Mouse (Mus musculus) lung, postnatal 36 days (tissue): ENCODE data around the gene Cldnd2.
A peak's percentile ranks its signal among the peaks of the same experiment; 100 is the strongest.
"Not testable (repeated sequence)": the region's sequence is repeated elsewhere in the genome, so short reads cannot be mapped to it uniquely, and the experiment has no call there.

ENCODE experiments used
- DNase-seq: peaks from one replicate; pipeline ENCODE4 v3.0.0; 2022; ENCODE audit warnings: mixed read lengths

Cldnd2 gene

DNA sequence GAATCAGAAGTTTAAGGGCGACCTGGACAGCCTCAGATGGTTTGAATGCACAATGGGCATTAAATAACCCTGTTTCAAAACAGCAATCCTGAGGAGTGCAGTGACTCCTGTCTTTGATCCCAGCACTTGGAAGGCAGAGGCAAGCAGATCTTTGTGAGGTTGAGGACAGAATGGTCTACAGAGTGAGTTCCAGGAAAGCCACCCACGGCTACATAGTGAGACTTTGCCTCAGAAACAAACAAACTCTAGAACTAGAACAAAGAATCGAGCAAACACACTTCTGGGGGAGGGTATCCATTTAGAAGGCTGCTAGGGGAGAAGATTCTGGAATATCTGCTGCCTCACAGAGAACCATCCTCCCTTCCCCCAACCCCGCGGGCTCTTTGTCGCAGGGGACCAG, at the start of gene Cldnd2:
Cldnd2 (plus strand) TSS at position 301 of the 400 bp plus-strand sequence.
- no peak for DNase-seq

DNA sequence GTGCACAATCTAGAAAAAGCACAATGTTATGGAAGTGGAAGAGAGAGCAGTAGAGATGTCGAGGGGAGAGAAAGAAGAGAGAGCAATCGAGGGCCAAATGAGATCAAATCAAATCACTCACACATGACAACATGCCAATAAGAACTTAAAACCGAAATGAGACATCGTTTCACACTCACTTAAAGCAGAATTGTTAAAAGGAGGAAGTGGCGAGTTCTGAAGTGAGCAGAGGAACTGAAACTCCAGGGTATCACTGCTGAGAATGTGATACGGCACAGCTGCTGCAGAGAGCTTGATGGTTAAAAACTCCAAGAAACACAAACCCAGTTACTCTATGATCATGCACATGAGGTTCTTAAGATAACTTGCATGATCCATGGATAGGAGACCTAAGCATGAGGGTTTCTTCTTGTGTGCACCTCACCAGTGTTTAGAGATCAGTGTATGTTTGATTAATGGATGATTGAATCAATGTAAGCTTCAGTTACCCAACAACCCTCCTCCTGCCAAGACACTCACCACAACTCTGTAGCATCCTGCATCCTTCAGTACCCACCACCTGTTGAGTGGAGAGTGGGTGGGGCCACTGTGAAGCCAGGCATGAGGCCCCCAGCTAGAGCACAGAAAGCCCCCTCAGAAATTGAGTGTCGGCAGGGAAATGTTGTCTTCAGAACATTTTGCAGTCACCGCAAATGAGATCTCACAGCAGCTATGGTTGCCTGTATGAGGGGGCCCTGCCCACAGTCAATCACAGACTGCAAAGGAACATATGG, 48.0 kb upstream of the Cldnd2 start:
- DNase-seq = peak; percentile 50

DNA sequence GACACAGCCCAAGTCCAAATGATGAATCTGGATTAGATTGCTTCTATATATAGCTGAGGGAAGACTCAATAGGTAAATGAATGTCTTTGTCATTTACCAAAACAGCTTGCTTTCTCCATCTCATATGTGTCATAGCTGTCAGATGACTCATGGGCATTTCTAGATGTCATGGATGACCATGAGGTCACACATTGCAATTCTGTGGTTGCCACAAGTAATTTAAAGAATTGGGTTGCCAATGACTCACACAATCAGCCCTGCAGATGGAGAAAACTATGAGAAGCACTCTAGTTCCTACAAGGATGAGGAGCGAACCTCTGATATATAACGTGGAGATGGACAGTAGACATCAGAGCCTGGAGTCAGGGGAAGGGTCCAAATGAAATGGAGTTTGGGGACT, 41.1 kb upstream of the Cldnd2 start:
- no peak for DNase-seq

DNA sequence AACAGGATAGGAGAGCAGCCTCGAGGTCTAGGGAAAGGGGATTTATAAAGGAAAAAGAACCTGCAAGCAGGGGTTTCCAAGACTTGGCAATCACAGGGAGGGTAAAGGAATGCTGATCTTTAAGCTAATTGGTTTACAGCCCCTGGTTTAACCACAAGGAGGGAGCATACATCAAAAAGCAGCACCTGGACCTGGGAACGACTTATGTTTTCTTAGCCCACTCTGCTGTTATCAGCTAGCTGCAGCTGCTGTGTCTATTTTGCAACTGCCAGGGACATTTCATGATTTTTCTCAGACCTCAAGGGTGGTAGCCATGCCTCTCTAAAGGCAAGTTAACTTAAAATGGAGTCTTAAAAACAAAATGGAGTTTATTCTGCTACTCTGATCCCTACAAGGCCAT, 37.9 kb upstream of the Cldnd2 start:
- no peak for DNase-seq

DNA sequence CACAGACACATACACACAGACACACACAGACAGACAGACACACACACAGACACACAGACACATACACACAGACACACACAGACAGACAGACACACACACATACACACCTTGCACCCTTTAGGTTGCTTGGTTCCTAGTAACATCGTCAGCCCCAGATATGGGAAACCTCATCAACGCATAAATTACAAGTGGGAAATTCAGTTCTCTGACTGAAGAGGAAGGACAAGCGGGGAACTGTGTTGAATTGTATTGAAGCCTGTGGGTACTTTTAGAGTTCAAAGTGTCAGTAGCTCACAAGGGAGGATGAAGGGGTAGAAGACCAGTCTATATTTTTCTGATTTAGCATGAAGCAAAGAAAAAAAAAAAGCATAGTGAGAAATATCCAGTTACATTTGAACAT, 33.0 kb upstream of the Cldnd2 start:
- no peak for DNase-seq

DNA sequence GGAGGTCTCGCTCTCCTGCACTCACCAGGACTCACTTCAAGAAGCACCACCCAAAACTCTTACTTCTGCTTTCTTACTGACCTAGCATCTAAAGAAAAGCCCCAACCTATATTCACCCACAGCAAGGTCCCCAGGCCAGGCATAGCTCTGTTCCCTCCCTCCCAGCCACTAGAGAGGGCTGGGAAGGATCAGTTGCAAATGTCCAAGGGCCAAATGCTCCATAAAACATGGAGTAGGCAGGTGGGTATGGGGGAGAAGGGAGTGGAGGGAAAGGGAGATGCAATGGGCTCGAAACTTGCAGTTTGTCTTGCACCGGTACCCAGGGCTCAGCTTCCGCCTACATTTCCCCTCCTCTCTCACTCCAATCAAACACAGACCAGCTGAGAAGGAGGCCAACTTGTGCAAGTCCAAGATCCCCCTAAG, 32.4 kb upstream of the Cldnd2 start, which contains the start of gene Siglecg:
Siglecg (plus strand) TSS at position 74 of the 423 bp plus-strand sequence.
- no peak for DNase-seq

DNA sequence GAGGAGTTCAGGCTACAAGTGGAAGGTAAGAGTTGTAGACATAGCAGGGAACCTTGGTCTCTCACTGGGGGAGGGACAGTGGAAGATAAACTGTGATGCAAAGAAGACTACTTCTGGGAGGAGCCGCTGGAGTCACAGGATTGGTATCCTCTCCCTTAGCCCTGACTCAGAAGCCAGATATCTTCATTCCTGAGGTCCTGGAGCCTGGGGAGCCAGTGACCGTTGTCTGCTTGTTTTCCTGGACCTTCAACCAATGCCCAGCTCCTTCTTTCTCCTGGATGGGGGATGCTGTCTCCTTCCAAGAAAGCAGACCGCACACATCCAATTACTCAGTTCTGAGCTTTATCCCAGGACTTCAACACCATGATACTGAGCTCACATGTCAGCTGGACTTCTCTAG, 31.5 kb upstream of the Cldnd2 start:
- no peak for DNase-seq

DNA sequence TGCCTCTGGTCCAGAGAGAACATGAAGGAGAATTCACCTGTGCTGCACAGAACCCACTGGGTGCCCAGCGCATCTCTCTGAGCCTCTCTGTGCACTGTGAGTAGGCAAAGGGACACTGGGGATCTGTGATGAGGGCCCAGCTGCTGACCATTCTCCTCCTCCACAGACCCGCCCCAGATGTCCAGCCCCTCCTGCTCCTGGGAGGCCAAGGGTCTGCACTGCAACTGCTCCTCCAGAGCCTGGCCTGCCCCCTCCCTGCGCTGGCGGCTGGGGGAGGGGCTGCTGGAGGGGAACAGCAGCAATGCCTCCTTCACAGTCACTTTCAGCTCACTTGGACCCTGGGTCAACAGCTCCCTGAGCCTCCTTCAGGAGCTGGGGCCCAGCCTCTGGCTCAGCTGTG, 28.9 kb upstream of the Cldnd2 start:
- not testable (repeated sequence) for DNase-seq

DNA sequence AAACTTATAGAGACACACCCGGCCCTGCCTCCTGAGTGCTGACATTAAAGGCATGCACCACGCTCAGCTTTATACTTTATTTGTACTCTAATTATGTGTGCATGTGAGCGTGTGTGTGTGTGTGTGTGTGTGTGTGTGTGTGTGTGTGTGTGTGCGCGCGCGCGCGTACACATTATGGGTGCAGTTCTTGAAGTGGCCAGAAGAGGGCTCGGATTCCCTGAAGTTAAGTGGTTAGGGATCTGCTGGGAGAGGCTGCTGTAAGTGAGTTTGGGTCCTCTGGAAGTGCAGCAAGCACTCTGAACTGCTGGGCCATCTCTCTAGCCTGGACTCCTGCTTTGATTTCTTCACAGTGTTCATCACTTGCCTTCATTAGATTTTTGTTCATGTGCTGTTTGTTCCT, 23.3 kb upstream of the Cldnd2 start:
- no peak for DNase-seq

DNA sequence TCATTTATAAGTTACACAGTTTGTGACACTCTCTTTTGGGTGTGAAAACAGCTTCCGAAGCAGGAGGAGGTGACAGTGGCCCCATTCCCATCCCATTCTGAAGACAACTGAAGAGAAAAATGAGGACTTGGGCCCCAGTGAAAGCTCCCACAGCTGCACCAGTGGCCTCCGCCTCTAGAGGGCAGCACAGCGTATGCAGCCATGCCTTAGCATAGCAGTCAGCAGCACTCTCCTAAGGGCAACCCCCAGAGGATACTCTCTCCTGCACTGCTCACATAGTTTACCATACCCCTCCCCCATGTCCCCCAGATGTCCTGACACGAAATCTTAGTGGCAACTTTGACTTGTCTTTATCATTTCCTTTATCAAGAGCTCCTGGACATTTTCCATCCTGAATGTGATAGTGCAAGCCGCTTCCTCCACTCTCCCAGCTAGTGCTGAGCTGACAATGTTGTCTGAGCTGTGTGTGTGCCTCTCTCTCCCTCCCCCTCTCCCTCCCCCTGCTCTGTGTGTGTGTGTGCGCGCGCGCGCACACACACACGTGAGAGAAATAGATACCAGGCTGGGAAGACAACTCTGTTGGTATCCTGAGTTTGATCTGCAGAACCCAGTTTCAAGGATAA, 17.5 kb upstream of the Cldnd2 start:
- DNase-seq = peak; percentile 92

DNA sequence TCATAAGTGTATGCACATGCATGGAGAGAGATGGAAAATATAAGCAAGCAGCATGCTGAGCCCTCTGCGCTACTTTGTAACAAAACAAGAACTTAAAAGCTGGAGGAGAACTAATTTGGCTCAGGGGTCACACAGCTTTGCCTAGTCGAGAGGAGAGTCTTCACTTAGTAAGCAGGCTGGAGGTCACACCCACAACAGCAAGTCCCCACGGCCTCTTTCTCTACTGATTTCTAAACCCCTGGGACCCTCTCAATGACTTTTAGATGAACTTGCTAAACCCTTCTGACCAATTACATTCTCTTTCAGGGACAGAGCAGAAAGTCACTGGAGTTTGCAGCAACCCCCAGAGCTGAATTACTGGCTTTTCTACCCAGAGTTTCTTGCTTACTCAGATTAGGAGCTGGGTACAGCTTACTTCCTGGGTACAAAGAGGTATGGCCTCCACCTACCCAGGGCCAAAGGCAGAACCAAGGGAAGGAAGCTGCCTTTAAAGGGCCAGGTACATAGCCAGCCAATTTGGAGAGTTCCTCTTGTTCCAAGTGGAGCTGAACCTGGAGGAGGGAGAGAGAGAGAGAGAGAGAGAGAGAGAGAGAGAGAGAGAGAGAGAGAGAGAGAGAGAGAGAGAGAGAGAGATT, 16.5 kb upstream of the Cldnd2 start:
- DNase-seq = no peak

DNA sequence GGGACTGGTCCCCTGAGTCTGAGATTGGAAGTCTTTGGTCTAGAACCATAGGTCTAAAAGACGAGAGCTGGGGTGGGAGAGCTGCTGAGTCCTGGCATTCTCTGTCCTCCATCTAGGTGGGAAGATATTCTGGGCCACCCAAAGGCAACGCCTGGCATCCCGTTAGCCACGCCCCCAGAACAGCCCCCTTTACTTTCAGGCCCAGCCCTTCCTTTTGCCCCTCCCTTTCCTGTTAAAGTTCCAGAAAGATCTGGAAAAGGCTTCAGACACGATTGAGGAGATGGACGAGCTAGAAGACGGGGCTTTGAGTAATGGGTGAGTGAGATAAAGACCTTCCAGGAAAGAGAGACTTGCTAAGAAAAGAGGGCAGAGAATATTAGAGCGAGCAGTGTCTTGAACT, 13.2 kb upstream of the Cldnd2 start, which contains the start of gene Lim2:
Lim2 (plus strand) TSS at position 265 of the 400 bp plus-strand sequence.
- no peak for DNase-seq

DNA sequence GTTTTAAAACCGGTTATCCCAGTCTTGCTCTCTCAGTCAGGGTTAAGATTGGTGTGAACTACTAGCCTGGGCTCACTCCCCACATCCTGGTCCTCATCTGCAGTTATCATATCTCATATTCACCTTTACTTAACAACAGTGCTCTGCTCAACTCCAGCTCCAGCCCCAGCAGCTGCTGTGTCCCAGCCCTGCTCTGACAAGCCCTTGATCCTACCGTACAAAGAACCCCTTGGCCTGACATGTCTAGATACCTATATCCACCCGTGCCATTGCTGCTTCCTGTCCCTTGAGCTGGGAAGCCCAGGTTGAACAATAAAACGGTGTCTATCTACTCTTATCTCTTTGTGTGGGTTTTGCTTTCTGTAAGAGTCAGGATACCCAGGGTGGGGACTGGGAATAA, 11.1 kb upstream of the Cldnd2 start:
- DNase-seq = no peak

DNA sequence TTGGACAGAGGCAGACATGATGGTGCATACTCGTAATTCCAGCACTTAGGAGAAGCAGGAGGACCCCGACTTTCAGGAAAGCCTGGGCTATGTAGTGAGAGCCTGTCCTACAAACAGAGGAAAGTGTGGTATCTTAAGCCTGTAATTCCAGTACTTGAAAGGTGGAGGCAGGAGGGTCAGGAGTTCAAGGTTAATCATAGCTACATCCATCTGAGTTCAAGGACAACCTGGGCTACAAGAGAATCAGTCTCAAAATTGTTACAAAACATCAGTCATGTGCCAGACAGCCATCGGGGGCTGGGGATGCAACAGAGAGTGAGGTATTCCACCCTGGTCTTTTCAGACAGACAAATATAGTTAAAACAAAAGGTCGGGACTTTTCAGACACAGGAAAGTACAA, 7.7 kb upstream of the Cldnd2 start:
- DNase-seq = no peak

DNA sequence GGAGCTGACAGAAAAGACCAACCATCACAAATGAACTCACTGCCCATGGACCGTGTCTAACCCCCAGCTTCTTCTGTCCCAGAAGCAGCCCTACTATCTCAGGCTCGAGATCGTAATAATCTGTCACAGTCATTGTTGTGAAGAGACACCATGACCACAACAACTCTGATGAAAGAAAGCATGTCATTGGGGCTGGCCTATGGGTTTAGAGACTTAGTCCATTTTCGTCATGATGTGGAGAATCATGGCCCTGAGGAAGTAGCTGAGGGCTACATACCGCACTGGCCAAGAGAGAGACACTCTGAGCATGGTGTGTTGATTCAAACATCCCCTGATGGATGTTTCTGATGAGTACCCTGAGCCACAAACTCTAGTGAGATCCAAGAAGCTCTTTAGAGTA, 5.9 kb upstream of the Cldnd2 start:
- no peak for DNase-seq

DNA sequence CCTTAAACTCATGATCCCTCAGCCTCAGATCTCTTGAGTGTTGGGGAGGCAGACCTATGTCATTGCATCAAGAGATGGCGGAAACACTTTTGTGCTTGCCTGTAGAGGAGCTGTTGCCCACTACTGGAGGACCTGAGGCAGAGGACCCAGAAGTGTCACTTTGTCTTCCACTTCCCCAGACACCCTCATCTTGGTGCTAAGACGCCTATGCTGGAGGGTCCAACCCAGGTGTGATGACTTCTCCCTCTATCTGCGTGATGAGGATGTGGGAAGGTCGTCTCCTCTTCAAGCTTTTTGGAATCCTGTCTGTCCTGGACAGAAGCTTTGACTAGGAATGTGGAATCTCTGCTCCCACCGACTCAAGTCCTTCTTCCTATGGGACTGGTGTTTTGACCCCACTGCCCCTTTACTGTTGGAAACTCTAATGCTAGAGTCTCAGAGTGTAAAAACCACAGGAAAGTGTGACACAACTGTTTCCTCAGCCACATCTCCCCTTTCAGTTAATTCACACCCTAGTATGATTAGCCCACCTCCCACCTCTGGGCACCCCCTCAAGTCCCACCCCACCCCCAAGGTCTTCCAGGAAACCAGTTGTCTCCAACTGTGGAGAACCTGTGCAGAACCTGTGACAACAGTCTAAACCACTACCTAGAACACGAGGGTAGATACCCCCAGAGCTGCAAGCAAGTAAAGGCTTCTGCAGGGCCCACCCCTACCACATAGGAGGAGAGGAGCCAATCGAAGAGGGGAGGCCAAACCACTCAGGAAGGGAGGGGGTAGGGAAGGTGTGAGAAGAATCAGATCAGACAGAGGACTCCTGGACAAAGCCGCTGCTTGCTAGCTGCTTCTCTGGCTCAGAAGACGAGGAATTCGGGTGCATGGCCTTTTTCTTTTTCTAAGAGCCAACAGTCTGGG, 4.0 kb upstream of the Cldnd2 start, which contains the start of gene Nkg7:
Nkg7 (plus strand) TSS at position 733 of the 915 bp plus-strand sequence.
- no peak for DNase-seq

DNA sequence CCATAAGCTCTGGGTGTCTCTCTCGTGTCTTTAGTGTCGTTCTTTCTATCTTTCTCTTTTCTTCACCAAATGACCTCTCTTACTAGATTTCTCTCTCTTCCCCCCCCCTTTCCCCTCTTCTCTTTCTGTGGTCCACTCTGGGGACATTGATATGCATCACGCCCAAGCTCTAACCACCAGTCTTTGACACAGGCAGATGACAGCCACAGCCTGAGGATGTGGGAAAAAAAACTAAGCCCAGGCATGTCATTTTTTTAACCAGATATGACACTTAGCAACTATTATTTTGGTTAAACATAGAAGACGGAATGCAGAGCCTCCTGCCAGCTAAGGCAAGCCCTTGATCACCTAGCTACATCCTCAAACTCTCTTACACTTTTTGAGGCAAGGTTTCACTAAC, 2.0 kb upstream of the Cldnd2 start:
- DNase-seq = no peak

DNA sequence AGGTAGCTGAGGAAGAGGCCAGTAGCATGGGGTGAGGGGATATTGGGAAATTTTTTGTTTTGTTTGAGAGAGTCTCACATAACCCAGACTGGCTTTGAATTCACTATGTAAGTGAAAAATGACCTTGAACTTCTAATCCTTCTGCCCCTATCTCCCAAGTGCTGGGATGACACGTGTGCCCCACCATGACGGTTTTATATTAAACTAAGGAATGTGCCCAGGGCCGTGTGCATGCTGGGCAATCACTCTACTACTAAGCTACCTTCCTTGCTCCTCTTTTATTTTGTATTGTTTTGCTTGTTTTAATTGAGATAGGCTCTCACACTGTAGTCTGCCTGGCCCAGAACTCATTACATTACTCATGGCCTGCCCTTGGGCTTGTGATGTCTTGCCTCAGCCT, 489 bp downstream of the Cldnd2 start:
- DNase-seq = no peak

DNA sequence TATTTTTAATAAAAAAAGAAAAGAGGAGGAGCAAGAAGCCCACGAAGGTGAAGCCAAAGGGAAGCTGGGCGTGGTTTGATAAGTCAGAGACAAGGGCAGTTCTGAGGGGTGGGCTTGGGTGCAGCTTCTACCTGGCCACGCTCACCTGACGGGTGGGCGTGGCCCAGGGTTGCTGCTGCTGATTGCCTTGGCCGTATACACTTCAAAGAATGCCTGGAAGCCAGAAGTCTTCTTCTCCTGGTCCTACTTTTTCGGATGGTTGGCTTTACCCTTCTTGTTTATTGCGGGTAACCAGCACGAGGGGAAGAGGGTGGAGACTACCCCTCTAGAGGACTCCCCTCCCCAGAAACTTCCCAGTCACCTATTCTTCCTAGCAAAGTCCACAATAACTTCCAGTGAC, 2.1 kb downstream of the Cldnd2 start:
- peak; percentile 24 for DNase-seq

DNA sequence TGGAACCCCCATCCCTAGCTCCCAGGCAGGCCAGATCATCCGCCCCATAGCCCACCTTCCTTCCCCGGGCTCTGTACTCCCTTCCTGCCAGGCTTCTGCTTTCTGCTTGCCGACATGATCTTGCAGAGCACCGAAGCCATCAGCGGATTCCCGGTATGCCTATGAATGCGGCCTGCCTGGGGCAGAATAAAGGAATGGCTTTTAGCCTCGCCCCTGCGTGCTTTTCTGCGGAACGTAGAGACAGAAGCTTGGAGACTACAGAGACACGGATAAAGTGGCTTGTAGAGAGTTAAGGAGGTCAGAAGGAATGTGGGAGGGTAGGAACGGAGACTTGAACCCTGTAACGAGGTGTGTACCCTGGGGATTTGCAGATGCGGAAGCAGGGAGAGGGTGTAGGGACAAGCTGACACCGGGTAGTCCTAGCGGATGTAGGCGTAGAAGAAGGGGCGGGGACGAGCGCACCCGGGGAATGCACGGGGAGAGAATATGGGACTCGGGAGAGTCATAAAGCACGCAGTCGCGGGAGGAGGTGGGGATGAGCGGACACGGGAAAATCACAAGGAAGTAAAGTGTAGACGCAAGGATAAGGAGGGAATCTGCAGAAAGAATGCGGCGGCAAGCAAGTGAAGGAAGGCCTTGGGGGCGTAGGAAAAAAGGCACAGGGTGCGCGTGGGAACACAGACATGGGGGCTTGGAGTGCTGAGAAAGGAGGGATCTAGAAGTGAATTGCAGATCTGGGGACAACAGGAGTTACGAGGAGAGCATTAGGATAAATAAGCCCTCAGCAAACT, 2.7 kb downstream of the Cldnd2 start:
- peak; percentile 93 for DNase-seq

DNA sequence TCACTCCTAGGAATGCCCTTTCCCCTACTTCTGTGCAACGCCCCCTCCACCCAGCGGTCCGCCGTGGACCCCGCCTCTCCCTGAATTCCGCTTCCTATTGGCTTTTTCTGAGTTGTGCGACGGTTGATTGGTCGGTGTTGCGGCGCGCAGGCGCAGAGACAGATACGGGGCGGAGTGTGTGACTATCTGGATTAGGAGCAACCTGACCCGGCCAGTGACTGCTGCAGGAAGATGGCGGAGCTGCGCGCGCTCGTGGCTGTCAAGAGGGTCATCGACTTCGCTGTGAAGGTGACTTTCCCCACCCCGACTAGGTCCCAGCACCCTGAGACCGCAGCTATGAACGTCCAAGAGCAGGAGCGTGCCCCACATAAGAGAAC, 3.3 kb downstream of the Cldnd2 start, which contains the start of the genes Etfb and Gm45233:
Etfb (plus strand) TSS at position 167 of the 377 bp plus-strand sequence.
Gm45233 (plus strand) TSS at position 212 of the 377 bp plus-strand sequence.
- peak; percentile 98 for DNase-seq

DNA sequence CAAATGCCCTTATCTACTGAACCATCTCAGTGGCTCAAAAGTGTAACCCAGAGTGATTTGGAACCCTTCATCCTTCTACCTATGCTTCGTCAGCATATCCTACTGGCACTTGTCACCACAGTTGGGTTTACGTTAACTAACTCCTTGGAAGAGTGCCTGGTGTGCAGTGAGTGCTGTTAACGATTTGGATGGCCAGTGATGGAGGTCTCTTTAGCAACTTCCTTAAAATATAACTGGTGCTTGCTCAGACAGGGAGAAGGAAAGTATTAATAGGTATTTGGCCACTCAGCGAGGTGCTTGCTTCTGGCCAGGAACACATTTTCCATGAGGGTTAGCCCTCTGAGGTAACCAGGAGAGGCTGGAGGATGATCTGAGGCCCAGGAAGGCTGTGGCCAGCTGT, 7.2 kb downstream of the Cldnd2 start:
- DNase-seq = peak; percentile 30
